Mouse (Mus musculus) stomach, embryonic 16.5 days (tissue): ENCODE measurements around the gene Cog6. TPM values are rescaled to one million over a fixed set of nuclear protein-coding genes. Genes with fewer than 3 reads are reported as not detected.

Source experiments
- ATAC-seq: fragments of 200-750 bp; cut with Nextera tagmentation; 2 replicates; pipeline ENCODE4 v1.8.0; 2017; ENCODE audit warnings: moderate number of reproducible peaks, moderate TSS enrichment; ENCODE audit not compliant: insufficient read depth, low FRiP score
- H3K27ac ChIP-seq: fragments of 300-500 bp; sonication (generic); 2 replicates; pipeline ENCODE4 v1.5.1; 2014; ENCODE audit warnings: low read length
- H3K27me3 ChIP-seq: fragments of 300-500 bp; sonication (generic); 2 replicates; pipeline ENCODE4 v1.6.1; 2014; ENCODE audit warnings: low read length, control low read depth, mixed read lengths; ENCODE audit not compliant: control insufficient read depth, insufficient read depth
- H3K36me3 ChIP-seq: fragments of 300-500 bp; sonication (generic); 2 replicates; pipeline ENCODE4 v1.6.1; 2014; ENCODE audit warnings: low read length; ENCODE audit not compliant: control insufficient read depth, insufficient read depth
- H3K4me1 ChIP-seq: fragments of 300-500 bp; sonication (generic); 2 replicates; pipeline ENCODE4 v1.6.1; 2014; ENCODE audit warnings: low read length, control low read depth, mixed read lengths; ENCODE audit not compliant: control insufficient read depth, insufficient read depth
- H3K4me2 ChIP-seq: fragments of 300-500 bp; sonication (generic); 2 replicates; pipeline ENCODE4 v1.6.1; 2014; ENCODE audit warnings: low read depth, low read length, mixed read lengths
- H3K4me3 ChIP-seq: fragments of 300-500 bp; sonication (generic); replicated peaks from 2 replicates; pipeline ENCODE4 v1.5.1; 2014; ENCODE audit warnings: mild to moderate bottlenecking, low read length
- H3K9ac ChIP-seq: fragments of 300-500 bp; sonication (generic); 2 replicates; pipeline ENCODE4 v1.6.1; 2014; ENCODE audit warnings: low read length
- H3K9me3 ChIP-seq: fragments of 300-500 bp; sonication (generic); replicated peaks from 2 replicates; pipeline ENCODE4 v1.6.1; 2016; ENCODE audit warnings: low read length, control low read depth; ENCODE audit not compliant: control insufficient read depth
- whole genome bisulfite sequencing: fragments of 180-500 bp; shearing (Covaris S2); extraction: QIAGEN DNeasy Blood & Tissue Kit; methylation state at CpG from one replicate; pipeline ENCODE4 v1.1.7; 2014; 5-methylcytosine and 5-hydroxymethylcytosine counted together
- polyA plus RNA-seq: library from polyadenylated mRNA; unstranded; fragments of >200 nt; fragmentation: Nextera tagmentation; extraction: Ambion mirVana; gene quantifications from 2 replicates; pipeline ENCODE4 v1.2.1, GENCODE M21; 2015

Cog6 gene
- polyA plus RNA-seq, 1 experiment from 2014 or later = 46.8 TPM

DNA sequence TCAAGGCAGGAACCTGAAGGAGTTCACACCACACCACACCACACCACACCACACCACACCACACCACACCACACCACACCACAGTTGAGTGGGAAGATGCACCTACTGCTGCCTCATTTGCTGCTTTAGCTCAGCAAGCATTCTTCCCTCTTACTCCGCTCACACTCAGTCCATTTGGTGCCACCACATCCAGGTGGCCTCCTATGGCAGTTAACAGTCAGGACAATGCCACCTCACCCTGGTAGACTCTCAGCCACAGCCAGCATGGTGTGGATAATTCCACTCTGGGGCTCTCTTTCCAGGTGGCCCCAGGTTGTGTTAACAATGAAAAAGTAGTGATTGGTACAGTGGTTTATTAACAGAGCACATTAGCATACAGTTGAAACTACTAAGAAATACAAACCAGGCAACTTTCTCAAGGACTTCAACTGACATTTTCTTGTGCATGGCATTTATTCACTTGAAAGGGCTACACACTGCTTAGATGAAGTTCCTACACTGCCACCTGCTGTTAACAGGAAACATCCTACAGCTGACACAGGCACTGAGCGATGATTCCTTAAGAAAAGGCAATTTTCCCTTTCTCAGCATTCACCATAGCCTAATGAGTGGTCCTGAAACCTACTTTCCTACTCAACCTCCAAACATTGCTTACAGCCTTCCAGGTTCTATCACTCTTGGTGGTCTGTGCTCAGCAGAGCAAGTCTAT is 12.5 kb downstream of the Cog6 start:
- no peak overlapping the region for H3K4me3 ChIP-seq
- WGBS = 75% methylated on average over 2 of the region's 2 CpGs
- no peak overlapping the region for H3K27ac ChIP-seq
- no peaks in the 10 kb centered on the region for H3K27me3 ChIP-seq
- H3K9ac ChIP-seq = no peak overlapping the region
- no peak for ATAC-seq
- 0 out of 2 replicates have a peak, but pooled peaks cover 19% of the 10 kb centered on the region for H3K36me3 ChIP-seq
- peaks cover 3% of the 10 kb centered on the region; the same call in 1 of the 2 replicates for H3K4me1 ChIP-seq
- H3K4me2 ChIP-seq = no peak overlapping the region
- no peaks in the 10 kb centered on the region for H3K9me3 ChIP-seq

DNA sequence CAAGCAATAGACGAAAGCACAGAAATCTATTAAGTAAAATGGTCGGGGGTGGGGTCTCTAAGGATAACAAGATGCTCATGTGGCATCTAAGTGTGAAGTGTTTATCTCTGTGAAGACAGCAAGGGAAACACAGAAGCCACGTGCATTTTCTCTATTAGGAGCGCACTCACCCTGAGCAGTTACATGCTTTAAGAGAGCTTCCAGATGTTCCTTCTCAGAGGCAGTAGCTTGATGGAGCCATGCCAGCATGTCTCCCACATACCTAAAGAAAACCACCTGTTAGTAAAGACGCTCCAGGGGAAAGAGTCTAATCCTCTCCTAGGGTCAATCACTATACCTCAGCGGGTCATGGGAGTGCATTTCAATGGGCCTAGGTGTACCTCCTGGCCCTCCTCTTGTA is 15.0 kb downstream of the Cog6 start:
- no peak overlapping the region for H3K4me2 ChIP-seq
- WGBS = 49% methylated on average over 6 of the region's 6 CpGs
- H3K9ac ChIP-seq = no peak overlapping the region
- no peaks in the 10 kb centered on the region for H3K9me3 ChIP-seq
- H3K4me3 ChIP-seq = no peak overlapping the region
- no peak for ATAC-seq
- no peak overlapping the region for H3K27ac ChIP-seq
- 0 out of 2 replicates have a peak, but pooled peaks cover 19% of the 10 kb centered on the region for H3K36me3 ChIP-seq
- H3K4me1 ChIP-seq = peaks cover 3% of the 10 kb centered on the region; the same call in 1 of the 2 replicates
- H3K27me3 ChIP-seq = no peaks in the 10 kb centered on the region

DNA sequence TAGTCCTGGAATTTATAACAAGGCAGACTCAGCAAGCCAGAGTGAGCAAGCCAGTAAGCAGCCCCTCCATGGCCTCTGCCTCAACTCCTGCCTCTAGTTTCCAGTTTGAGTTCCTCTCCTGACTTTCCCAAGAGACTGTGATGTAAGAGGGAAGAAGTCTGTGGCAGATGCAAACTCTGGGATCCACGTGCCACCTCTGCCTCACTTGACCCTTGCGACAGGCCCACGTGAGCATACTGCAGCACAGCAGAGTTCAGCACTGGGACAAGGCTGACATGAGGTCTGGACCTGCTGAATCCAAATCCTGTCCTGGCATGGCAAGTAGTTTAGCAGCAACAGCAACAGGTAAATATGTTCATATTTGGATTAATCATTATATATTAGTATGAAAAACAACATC is 17.0 kb downstream of the Cog6 start:
- Histone ChIP-seq H3K27ac (no peak overlapping the region), H3K4me2 (no peak overlapping the region), H3K27me3 (no peaks in the 10 kb centered on the region), H3K9me3 (no peaks in the 10 kb centered on the region), H3K4me1 (peaks cover 3% of the 10 kb centered on the region; the same call in 1 of the 2 replicates), H3K36me3 (0 out of 2 replicates have a peak, but pooled peaks cover 20% of the 10 kb centered on the region), H3K4me3 (no peak overlapping the region), H3K9ac (no peak overlapping the region)
- ATAC-seq = no peak
- 72% methylated on average over 3 of the region's 3 CpGs for WGBS

DNA sequence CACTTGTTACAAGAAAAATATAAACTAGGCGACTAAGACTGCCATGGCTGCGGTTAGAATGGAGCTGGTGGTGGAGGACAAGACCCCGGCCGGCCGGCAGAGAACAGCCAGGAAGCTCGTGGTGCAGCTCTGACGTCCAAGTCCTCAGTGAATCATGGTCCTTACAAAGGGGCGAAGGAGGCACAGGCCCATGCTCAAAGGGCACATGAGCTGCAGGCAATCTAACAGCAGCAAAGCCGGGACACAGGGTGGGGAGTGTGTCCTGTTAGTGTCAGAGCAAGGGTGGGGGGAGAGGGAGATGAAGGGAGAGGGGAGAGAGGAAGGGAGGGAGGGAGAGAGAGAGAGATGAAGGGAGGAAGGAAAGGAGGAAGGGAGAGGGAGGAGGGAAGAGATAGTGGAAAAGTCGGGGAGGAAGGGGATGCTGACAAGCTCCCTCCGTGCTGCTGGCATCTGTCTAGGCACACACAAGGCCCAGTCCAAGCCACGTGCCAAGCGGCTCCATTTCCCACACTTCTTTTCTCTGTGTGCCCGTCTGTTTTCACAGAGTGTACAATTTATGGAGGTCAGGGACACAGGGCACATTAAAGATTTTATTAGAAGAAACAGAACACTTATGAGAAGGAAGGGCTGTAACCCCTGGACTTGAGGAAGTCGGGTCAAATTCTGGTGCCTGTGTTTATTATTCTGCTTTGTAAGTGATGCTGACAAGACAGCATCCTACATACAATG is 17.9 kb downstream of the Cog6 start:
- ATAC-seq = no peak
- Histone ChIP-seq H3K4me3 (no peak overlapping the region), H3K9ac (no peak overlapping the region), H3K9me3 (no peaks in the 10 kb centered on the region), H3K4me2 (no peak overlapping the region), H3K36me3 (0 out of 2 replicates have a peak, but pooled peaks cover 20% of the 10 kb centered on the region), H3K27ac (no peak overlapping the region), H3K4me1 (peaks cover 3% of the 10 kb centered on the region; the same call in 1 of the 2 replicates), H3K27me3 (no peaks in the 10 kb centered on the region)
- WGBS = 70% methylated on average over 15 of the region's 15 CpGs

DNA sequence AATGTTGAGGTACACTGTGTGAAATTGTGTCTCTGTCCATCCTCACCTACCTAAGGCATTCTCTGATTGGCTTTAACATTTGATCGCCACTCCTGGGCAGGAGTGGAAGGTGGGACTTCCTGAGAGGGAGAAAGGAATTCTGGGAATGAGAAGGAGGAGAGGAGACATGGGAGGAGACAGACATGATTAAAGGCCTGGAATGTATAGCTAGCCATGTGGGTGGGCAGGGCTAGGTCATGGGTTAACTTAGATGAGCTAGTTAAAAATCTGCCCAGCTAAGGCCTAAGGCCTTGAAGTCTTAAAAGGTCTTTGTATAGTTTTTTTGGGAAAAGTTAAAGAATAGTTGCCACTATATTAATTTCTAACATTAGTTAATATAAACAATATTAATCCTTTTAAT is 19.7 kb downstream of the Cog6 start:
- Histone ChIP-seq H3K36me3 (0 out of 2 replicates have a peak, but pooled peaks cover 20% of the 10 kb centered on the region), H3K27ac (no peak overlapping the region), H3K4me1 (peaks cover 3% of the 10 kb centered on the region; the same call in 1 of the 2 replicates), H3K9ac (no peak overlapping the region), H3K4me2 (no peak overlapping the region), H3K27me3 (no peaks in the 10 kb centered on the region), H3K4me3 (no peak overlapping the region), H3K9me3 (no peaks in the 10 kb centered on the region)
- ATAC-seq = no peak
- 63% methylated on average over 1 of the region's 1 CpGs for WGBS

DNA sequence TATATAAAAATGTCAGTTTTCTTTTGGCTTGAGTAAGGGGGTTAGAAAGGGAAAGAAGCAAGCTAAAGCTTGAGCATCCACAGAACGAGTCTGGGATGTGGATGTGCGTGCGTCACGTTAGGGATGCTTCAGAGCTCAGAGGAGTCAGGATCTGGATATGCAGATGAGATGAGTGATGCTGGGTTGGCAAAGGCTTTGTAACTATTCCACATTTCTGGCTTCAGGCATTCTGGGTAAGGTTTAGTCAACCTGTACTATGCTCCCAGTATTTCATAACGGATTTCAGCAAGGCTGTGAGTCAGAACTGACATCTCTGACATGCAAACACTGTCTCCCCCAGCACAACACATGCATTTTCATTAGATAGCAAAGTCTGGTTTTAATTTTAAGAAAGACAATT is 20.4 kb downstream of the Cog6 start:
- WGBS = 90% methylated on average over 5 of the region's 5 CpGs
- H3K36me3 ChIP-seq = peaks cover 24% of the 10 kb centered on the region; the same call in 1 of the 2 replicates
- H3K27me3 ChIP-seq = no peaks in the 10 kb centered on the region

DNA sequence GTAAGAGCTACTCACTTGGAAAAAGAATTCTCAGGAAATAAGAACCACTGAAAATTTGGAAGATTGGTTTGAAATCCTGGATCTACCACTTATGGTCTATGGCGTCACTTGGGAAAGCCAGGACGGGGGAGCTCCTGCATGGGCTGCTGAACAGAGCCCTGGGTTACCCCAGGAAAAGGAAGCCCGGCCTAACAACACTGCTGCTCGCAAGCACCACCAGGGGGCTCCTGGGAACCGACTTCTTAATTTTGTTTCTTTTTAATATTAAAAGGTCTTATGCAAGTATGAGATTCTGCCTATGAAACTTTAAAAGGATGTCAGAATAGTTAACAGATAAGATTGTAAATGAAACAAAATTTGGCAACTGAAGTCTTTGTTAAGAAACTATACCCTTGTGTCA is 22.4 kb downstream of the Cog6 start:
- Histone ChIP-seq H3K9ac (no peak overlapping the region), H3K4me1 (no peaks in the 10 kb centered on the region), H3K9me3 (no peaks in the 10 kb centered on the region), H3K36me3 (peaks cover 9% of the 10 kb centered on the region; the same call in 1 of the 2 replicates), H3K4me3 (no peak overlapping the region), H3K4me2 (no peak overlapping the region), H3K27ac (no peak overlapping the region), H3K27me3 (no peaks in the 10 kb centered on the region)
- WGBS = 75% methylated on average over 5 of the region's 5 CpGs
- no peak for ATAC-seq

More for the DNA sequence above, 20.4 kb downstream of the Cog6 start:
- Histone ChIP-seq H3K9me3 (no peaks in the 10 kb centered on the region), H3K4me2 (no peak overlapping the region), H3K9ac (no peak overlapping the region), H3K4me1 (no peaks in the 10 kb centered on the region), H3K4me3 (no peak overlapping the region), H3K27ac (no peak overlapping the region)
- ATAC-seq = no peak

DNA sequence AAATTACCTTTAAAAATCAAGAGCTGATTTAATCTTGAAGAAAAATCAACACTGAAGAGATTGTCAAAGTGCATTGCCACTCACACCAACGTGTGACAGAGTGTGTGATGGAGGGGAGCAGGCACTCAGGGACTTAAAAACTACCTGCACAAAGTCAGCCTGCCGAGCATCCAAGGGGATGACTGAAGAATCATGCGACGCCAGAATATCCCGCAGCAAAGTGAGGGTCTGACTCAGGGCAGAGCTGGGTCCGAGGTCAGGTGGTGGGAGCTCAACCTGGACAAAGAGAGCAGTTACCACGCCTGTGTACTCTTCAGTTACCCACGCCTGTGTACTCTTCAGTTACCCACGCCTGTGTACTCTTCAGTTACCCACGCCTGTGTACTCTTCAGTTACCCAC is 23.7 kb downstream of the Cog6 start:
- no peaks in the 10 kb centered on the region for H3K27me3 ChIP-seq
- H3K4me2 ChIP-seq = no peak overlapping the region
- no peaks in the 10 kb centered on the region for H3K9me3 ChIP-seq
- no peak overlapping the region for H3K4me3 ChIP-seq
- no peak overlapping the region for H3K9ac ChIP-seq
- H3K4me1 ChIP-seq = no peaks in the 10 kb centered on the region
- ATAC-seq = no peak
- H3K27ac ChIP-seq = no peak overlapping the region
- peaks cover 15% of the 10 kb centered on the region; the same call in 1 of the 2 replicates for H3K36me3 ChIP-seq
- WGBS = 87% methylated on average over 9 of the region's 10 CpGs
